Mouse (Mus musculus) liver, embryonic 15.5 days (tissue): Measurements from ENCODE around the gene Reps2. TPM values are rescaled to one million over a fixed set of nuclear protein-coding genes. Genes with fewer than 3 reads are reported as not detected.

Source experiments
- polyA plus RNA-seq: library from polyadenylated mRNA; unstranded; fragments of >200 nt; fragmentation: Nextera tagmentation; extraction: Ambion mirVana; gene quantifications from 2 replicates; pipeline ENCODE4 v1.2.1, GENCODE M21; 2015

Reps2 gene
- polyA plus RNA-seq, 1 experiment from 2014 or later = 0.70 TPM

Other genes starting within 250 kb of the Reps2 start
- 250 and 289 TPM in 2 replicates for gene Rbbp7, start 116.8 kb upstream of the Reps2 start, polyA plus RNA-seq
- 6.5 and 6.9 TPM in 2 replicates for gene Txlng, start 185.8 kb upstream of the Reps2 start, polyA plus RNA-seq
- gene Syap1, start 244.8 kb upstream of the Reps2 start, polyA plus RNA-seq = 11.8 TPM in 2 replicates